Mouse (Mus musculus): Measurements from ENCODE around the gene Vasp. TPM values are rescaled to one million over a fixed set of nuclear protein-coding genes. Genes with fewer than 3 reads are reported as not detected.

Gene Vasp
- 32.8 and 33.0 TPM in 2 replicates for polyA plus RNA-seq (2015; fragmentation: Nextera tagmentation; extraction: Ambion mirVana)

DNA sequence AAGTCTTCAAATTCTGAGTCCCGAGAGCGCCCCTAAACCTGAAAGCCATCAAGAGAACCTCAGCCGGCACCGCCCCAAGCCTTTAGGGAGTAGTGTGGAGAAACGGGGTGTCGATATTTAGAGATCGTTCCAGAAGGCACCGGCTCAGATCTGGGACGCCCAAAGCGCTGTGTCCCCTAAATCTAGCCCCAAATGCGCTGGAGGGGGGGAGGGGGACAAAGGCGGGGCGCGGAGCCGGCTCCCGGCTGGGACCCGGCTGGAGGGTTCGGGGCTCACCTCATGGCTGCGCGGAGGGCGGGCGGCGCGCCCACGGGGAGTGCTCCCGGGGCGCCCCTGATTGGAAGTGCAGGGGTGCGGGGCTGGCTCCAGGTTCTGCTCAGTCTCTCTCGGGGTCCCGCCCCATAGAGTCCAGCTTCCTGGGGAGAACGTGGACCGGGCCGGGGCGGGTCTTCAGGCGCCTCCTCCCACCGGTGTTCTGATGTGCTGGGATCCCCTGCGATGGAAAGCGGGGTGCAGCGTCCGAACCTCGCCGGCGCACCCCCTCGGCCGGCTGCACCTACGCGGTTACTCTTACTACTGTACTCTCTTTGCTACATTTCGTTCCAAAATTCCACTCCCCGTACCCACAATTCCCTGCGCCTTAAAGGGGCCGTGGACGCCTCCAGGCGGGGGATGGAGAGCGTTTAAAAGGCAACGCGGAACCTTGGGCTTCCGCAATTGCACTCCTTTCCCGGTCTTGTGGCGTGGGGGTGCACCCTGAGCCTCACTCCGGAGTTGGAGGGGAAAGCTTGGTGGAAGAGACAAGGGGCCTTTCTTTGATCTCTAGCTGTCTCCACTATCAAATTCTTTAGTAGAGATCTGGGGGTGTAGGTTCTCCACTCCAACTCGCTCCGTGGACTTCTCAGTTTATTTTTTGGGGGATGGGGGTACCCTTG lies at the start of gene Vasp:
Gene Vasp (minus strand): TSS at position 580 of the 935 bp plus-strand sequence.
- Histone ChIP-seq H3K4me3 (ENCODE audit: low read depth, low read length) (peak within 1 kb of the TSS; percentile 82), H3K27ac (ENCODE audit: low read length) (peak within 1 kb of the TSS; percentile 98), H3K36me3 (ENCODE audit: control insufficient read depth, insufficient read depth) (no peaks in the 10 kb centered on the region), H3K4me2 (ENCODE audit: low read depth, low read length) (peak within 1 kb of the TSS; percentile 100), H3K4me1 (ENCODE audit: control insufficient read depth, low read depth, low read length) (peaks cover 45% of the 10 kb centered on the region), H3K9me3 (replicated peaks; ENCODE audit: control insufficient read depth, low read length) (no peaks in the 10 kb centered on the region), H3K9ac (ENCODE audit: low read depth, low read length) (peak within 1 kb of the TSS; percentile 90), H3K27me3 (ENCODE audit: control insufficient read depth, insufficient read depth, low read depth, low read length) (no peaks in the 10 kb centered on the region)
- under 1% methylated on average over 62 of the region's 62 CpGs for WGBS (ENCODE audit: insufficient replicate concordance)
- ATAC-seq (ENCODE audit: low read depth): peak; percentile 77

DNA sequence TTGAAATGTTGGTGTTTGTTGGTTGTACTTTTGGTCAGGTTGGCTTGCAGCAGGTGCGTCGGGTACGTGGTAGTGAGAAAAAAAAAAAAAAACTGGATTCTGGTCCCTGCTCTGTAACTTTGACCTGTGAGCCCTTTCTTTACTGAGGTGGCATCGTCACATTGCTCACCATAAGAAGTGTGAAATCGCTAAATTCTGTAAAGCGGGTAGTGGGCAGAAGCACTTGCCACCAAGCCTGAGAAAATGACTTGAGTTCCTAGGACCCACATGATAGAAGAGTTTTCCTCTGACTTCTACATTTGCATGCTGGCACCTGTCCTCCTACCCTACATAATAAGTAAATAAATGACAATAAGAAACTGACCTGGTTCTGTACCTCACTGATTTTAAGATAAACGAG lies 49.0 kb upstream of the Vasp start:
- Histone ChIP-seq H3K4me1 (ENCODE audit: control insufficient read depth, low read depth, low read length) (peaks cover 14% of the 10 kb centered on the region), H3K4me3 (ENCODE audit: low read depth, low read length) (no peak overlapping the region), H3K27me3 (ENCODE audit: control insufficient read depth, insufficient read depth, low read depth, low read length) (peaks cover 42% of the 10 kb centered on the region), H3K9ac (ENCODE audit: low read depth, low read length) (no peak overlapping the region), H3K36me3 (ENCODE audit: control insufficient read depth, insufficient read depth) (no peaks in the 10 kb centered on the region), H3K4me2 (ENCODE audit: low read depth, low read length) (peak overlapping the region; percentile 68; the same call in 1 of the 2 replicates), H3K27ac (ENCODE audit: low read length) (no peak overlapping the region), H3K9me3 (replicated peaks; ENCODE audit: control insufficient read depth, low read length) (no peaks in the 10 kb centered on the region)
- no peak for ATAC-seq (ENCODE audit: low read depth)
- 34% methylated on average over 7 of the region's 7 CpGs for WGBS (ENCODE audit: insufficient replicate concordance)

DNA sequence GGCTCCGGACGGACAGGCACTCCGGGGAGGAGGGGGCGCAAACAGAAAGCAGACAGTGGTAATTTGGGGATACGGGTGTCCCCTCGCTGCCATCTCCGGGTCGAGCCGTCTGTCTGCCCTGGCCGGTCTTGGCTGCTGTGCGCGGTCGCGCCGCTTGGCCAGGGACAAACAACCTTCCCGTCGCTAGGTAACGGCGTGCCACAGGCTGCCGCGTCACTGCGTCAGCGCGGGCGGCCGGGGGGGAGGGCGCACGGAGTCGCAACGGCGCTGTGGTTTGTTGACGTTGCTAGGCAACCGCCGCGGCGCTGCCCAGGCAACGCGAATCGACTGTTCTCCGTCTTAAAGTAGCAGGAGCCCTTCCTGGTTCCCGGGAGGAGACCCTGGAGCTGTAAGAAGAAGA lies 48.3 kb upstream of the Vasp start:
- no peak overlapping the region for H3K27ac ChIP-seq (ENCODE audit: low read length)
- H3K4me2 ChIP-seq (ENCODE audit: low read depth, low read length): peak overlapping the region; percentile 68
- H3K4me1 ChIP-seq (ENCODE audit: control insufficient read depth, low read depth, low read length): peaks cover 13% of the 10 kb centered on the region
- no peaks in the 10 kb centered on the region for H3K36me3 ChIP-seq (ENCODE audit: control insufficient read depth, insufficient read depth)
- peaks cover 42% of the 10 kb centered on the region for H3K27me3 ChIP-seq (ENCODE audit: control insufficient read depth, insufficient read depth, low read depth, low read length)
- peak; percentile 88 for ATAC-seq (ENCODE audit: low read depth)
- H3K4me3 ChIP-seq (ENCODE audit: low read depth, low read length): peak overlapping the region; percentile 40
- under 1% methylated on average over 41 of the region's 41 CpGs for WGBS (ENCODE audit: insufficient replicate concordance)
- peak overlapping the region; percentile 5; the same call in 1 of the 2 replicates for H3K9ac ChIP-seq (ENCODE audit: low read depth, low read length)
- no peaks in the 10 kb centered on the region for H3K9me3 ChIP-seq (replicated peaks; ENCODE audit: control insufficient read depth, low read length)

GRCm38 (mm10) chr7:19319458-19319857 lies 47.8 kb upstream of the Vasp start:
- Histone ChIP-seq H3K36me3 (ENCODE audit: control insufficient read depth, insufficient read depth) (no peaks in the 10 kb centered on the region), H3K4me2 (ENCODE audit: low read depth, low read length) (peak overlapping the region; percentile 68), H3K27me3 (ENCODE audit: control insufficient read depth, insufficient read depth, low read depth, low read length) (peaks cover 43% of the 10 kb centered on the region), H3K4me3 (ENCODE audit: low read depth, low read length) (peak overlapping the region; percentile 40), H3K4me1 (ENCODE audit: control insufficient read depth, low read depth, low read length) (peaks cover 13% of the 10 kb centered on the region), H3K9me3 (replicated peaks; ENCODE audit: control insufficient read depth, low read length) (no peaks in the 10 kb centered on the region), H3K9ac (ENCODE audit: low read depth, low read length) (peak overlapping the region; percentile 5; the same call in 1 of the 2 replicates), H3K27ac (ENCODE audit: low read length) (no peak overlapping the region)
- 25% methylated on average over 9 of the region's 9 CpGs for WGBS (ENCODE audit: insufficient replicate concordance)
- no peak for ATAC-seq (ENCODE audit: low read depth)

DNA sequence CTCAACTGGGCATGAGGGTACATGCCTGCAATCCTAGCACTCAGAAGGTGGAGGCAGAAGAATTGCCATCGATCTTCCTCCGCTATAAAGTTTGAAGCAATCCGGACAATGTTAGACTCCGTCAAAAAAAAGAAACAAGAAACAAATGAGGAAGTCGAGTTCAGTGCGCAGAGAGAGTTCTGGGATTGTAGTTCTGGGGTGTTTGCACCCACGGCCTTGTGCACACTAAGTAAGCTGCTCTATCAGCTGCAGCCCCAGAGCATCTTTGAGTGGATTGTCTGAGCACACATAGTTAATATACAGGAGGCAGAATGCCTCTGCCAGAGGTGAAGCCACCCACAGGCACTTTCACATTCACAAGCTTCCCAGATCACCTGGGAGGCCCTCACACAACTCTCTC lies 47.1 kb upstream of the Vasp start:
- Histone ChIP-seq H3K27me3 (ENCODE audit: control insufficient read depth, insufficient read depth, low read depth, low read length) (peaks cover 45% of the 10 kb centered on the region), H3K4me1 (ENCODE audit: control insufficient read depth, low read depth, low read length) (peaks cover 13% of the 10 kb centered on the region), H3K4me3 (ENCODE audit: low read depth, low read length) (no peak overlapping the region), H3K9ac (ENCODE audit: low read depth, low read length) (no peak overlapping the region), H3K27ac (ENCODE audit: low read length) (no peak overlapping the region), H3K36me3 (ENCODE audit: control insufficient read depth, insufficient read depth) (no peaks in the 10 kb centered on the region), H3K4me2 (ENCODE audit: low read depth, low read length) (no peak overlapping the region), H3K9me3 (replicated peaks; ENCODE audit: control insufficient read depth, low read length) (no peaks in the 10 kb centered on the region)
- ATAC-seq (ENCODE audit: low read depth): no peak
- WGBS (ENCODE audit: insufficient replicate concordance): 26% methylated on average over 7 of the region's 7 CpGs

GRCm38 (mm10) chr7:19318201-19318600 lies 46.6 kb upstream of the Vasp start:
- Histone ChIP-seq H3K9me3 (replicated peaks; ENCODE audit: control insufficient read depth, low read length) (no peaks in the 10 kb centered on the region), H3K9ac (ENCODE audit: low read depth, low read length) (no peak overlapping the region), H3K36me3 (ENCODE audit: control insufficient read depth, insufficient read depth) (no peaks in the 10 kb centered on the region), H3K27me3 (ENCODE audit: control insufficient read depth, insufficient read depth, low read depth, low read length) (peaks cover 45% of the 10 kb centered on the region), H3K4me1 (ENCODE audit: control insufficient read depth, low read depth, low read length) (peaks cover 13% of the 10 kb centered on the region), H3K4me3 (ENCODE audit: low read depth, low read length) (no peak overlapping the region), H3K27ac (ENCODE audit: low read length) (no peak overlapping the region), H3K4me2 (ENCODE audit: low read depth, low read length) (no peak overlapping the region)
- ATAC-seq (ENCODE audit: low read depth): no peak
- WGBS (ENCODE audit: insufficient replicate concordance): 57% methylated on average over 2 of the region's 2 CpGs

- no peak overlapping the region for H3K4me2 ChIP-seq (ENCODE audit: low read depth, low read length)
- H3K9me3 ChIP-seq (replicated peaks; ENCODE audit: control insufficient read depth, low read length): no peaks in the 10 kb centered on the region
- no peaks in the 10 kb centered on the region for H3K36me3 ChIP-seq (ENCODE audit: control insufficient read depth, insufficient read depth)
- H3K9ac ChIP-seq (ENCODE audit: low read depth, low read length): no peak overlapping the region
- ATAC-seq (ENCODE audit: low read depth): no peak
- 14% methylated on average over 14 of the region's 14 CpGs for WGBS (ENCODE audit: insufficient replicate concordance)
- peaks cover 32% of the 10 kb centered on the region for H3K27me3 ChIP-seq (ENCODE audit: control insufficient read depth, insufficient read depth, low read depth, low read length)
- H3K4me1 ChIP-seq (ENCODE audit: control insufficient read depth, low read depth, low read length): peaks cover 13% of the 10 kb centered on the region
- H3K27ac ChIP-seq (ENCODE audit: low read length): no peak overlapping the region
- no peak overlapping the region for H3K4me3 ChIP-seq (ENCODE audit: low read depth, low read length)
Measured at GRCm38 (mm10) chr7:19316451-19317161, 45.0 kb upstream of the Vasp start.

DNA sequence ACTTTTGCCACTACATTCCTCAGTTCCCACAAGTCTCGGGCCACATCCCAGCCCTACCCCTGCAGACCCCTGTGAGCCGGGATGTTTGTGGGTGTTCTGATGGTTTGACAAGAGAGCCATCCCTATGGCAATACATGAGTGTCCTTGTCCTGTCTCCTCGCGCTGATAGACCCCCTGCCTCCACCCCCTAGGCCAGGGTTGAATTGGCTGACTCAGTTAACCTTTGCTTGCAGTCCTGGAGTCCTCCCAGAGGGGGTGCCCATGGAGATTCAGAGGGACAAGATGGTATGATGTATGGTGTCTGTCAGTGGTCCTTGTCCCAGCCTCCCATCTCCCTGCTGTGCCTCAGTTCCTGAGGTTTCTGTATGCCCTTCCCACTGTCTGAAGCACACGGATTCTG lies 42.4 kb upstream of the Vasp start:
- Histone ChIP-seq H3K9me3 (replicated peaks; ENCODE audit: control insufficient read depth, low read length) (no peaks in the 10 kb centered on the region), H3K27me3 (ENCODE audit: control insufficient read depth, insufficient read depth, low read depth, low read length) (peaks cover 18% of the 10 kb centered on the region), H3K4me2 (ENCODE audit: low read depth, low read length) (no peak overlapping the region), H3K9ac (ENCODE audit: low read depth, low read length) (no peak overlapping the region), H3K36me3 (ENCODE audit: control insufficient read depth, insufficient read depth) (no peaks in the 10 kb centered on the region), H3K4me3 (ENCODE audit: low read depth, low read length) (no peak overlapping the region), H3K27ac (ENCODE audit: low read length) (no peak overlapping the region), H3K4me1 (ENCODE audit: control insufficient read depth, low read depth, low read length) (peaks cover 12% of the 10 kb centered on the region)
- 36% methylated on average over 5 of the region's 5 CpGs for WGBS (ENCODE audit: insufficient replicate concordance)
- no peak for ATAC-seq (ENCODE audit: low read depth)

GRCm38 (mm10) chr7:19311991-19312390 lies 40.4 kb upstream of the Vasp start:
- ATAC-seq (ENCODE audit: low read depth): no peak
- WGBS (ENCODE audit: insufficient replicate concordance): 24% methylated on average over 4 of the region's 4 CpGs
- H3K9me3 ChIP-seq (replicated peaks; ENCODE audit: control insufficient read depth, low read length): no peaks in the 10 kb centered on the region
- no peak overlapping the region for H3K4me3 ChIP-seq (ENCODE audit: low read depth, low read length)
- peaks cover 17% of the 10 kb centered on the region for H3K27me3 ChIP-seq (ENCODE audit: control insufficient read depth, insufficient read depth, low read depth, low read length)
- H3K36me3 ChIP-seq (ENCODE audit: control insufficient read depth, insufficient read depth): no peaks in the 10 kb centered on the region
- no peak overlapping the region for H3K27ac ChIP-seq (ENCODE audit: low read length)
- no peak overlapping the region for H3K9ac ChIP-seq (ENCODE audit: low read depth, low read length)
- H3K4me1 ChIP-seq (ENCODE audit: control insufficient read depth, low read depth, low read length): peaks cover 24% of the 10 kb centered on the region
- no peak overlapping the region for H3K4me2 ChIP-seq (ENCODE audit: low read depth, low read length)

Data from liver, embryonic 16.5 days (tissue).